Comparison of ENCODE assay signal across 25 mouse cellular contexts in the genomic region with DNA sequence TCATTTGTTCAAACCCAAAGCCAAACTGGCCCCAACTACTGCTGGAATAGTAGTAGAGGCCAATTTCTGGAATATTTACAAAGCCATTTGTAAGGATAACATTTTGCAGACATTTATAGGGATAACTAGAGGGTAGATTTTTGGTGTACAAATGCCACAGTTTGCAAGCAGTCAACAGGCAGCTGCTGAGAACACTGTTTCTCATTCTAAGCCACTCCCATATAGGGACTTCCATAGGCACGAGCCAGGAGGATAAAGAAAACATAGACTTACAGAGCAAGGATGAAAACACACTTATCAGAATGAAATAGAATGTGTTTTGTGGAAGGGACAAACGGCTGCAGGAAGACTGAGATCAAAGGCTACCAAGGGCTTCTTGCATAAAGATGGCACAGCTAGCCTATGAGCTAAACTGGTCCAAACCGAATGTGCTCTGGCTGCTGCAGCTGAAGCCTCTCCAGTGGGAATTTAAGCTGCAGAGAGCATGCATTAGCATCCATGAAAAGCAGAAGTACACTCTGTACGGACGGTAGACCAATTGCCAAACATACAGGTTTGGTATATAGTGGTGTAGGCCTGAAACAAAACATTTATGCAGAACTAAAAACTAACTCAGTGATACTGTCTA.
"Had no signal": no experiment of that assay in that cellular context is flagged by ENCODE, and none has a peak within 500 bp of the region (broad histone marks: within the 10 kb centered on the region; RNA-seq: fewer than 3 reads in every experiment).

No protein-coding gene starts in this region.

- H3K4me1 ChIP-seq: heart, embryonic 13.5 days; heart, embryonic 15.5 days; hindbrain, embryonic 13.5 days; hindbrain, embryonic 15.5 days; kidney, embryonic 15.5 days; limb, embryonic 13.5 days; limb, embryonic 15.5 days had no signal

- ATAC-seq: hindbrain, postnatal 0 days; intestine, embryonic 16.5 days had no signal

- H3K36me3 ChIP-seq: limb, embryonic 13.5 days; limb, embryonic 15.5 days had no signal

- H3K27me3 ChIP-seq: heart, embryonic 13.5 days; heart, embryonic 15.5 days; hindbrain, embryonic 13.5 days; hindbrain, embryonic 15.5 days; kidney, embryonic 15.5 days; limb, embryonic 13.5 days; limb, embryonic 15.5 days had no signal

- H3K9me3 ChIP-seq: heart, embryonic 13.5 days; heart, embryonic 15.5 days; hindbrain, embryonic 13.5 days; hindbrain, embryonic 15.5 days; kidney, embryonic 15.5 days; limb, embryonic 13.5 days; limb, embryonic 15.5 days had no signal

- H3K4me3 ChIP-seq: heart, adult 2 months; heart, embryonic 13.5 days; heart, embryonic 15.5 days; hindbrain, embryonic 13.5 days; hindbrain, embryonic 15.5 days; kidney, embryonic 15.5 days; limb, embryonic 13.5 days; limb, embryonic 15.5 days had no signal

- DNase-seq: gastrocnemius, postnatal 14 days; gastrocnemius, postnatal 36 days; heart, adult 11 months; heart, adult 2 months; heart, postnatal 14 days; heart, postnatal 36 days; kidney, adult 11 months; kidney, adult 2 months; kidney, adult 9 months; kidney, postnatal 14 days; kidney, postnatal 36 days; layer of hippocampus, adult 9-11 months; layer of hippocampus, postnatal 36 days; left cerebral cortex, postnatal 4 days had no signal

- H3K9ac ChIP-seq: heart, embryonic 13.5 days; heart, embryonic 15.5 days; hindbrain, embryonic 13.5 days; hindbrain, embryonic 15.5 days; kidney, embryonic 15.5 days; limb, embryonic 13.5 days; limb, embryonic 15.5 days had no signal

- H3K27ac ChIP-seq: heart, adult 2 months; heart, embryonic 13.5 days; heart, embryonic 15.5 days; hindbrain, embryonic 13.5 days; hindbrain, embryonic 15.5 days; hindbrain, postnatal 0 days; kidney, embryonic 15.5 days; kidney, postnatal 0 days; limb, embryonic 13.5 days; limb, embryonic 15.5 days had no signal

- H3K4me2 ChIP-seq: heart, embryonic 11.5 days; heart, embryonic 13.5 days; heart, embryonic 15.5 days; hindbrain, embryonic 13.5 days; hindbrain, embryonic 15.5 days; kidney, embryonic 15.5 days; limb, embryonic 13.5 days; limb, embryonic 15.5 days had no signal
